Mouse (Mus musculus) liver, embryonic 13.5 days (tissue): Measurements from ENCODE around the gene Vmn1r40. TPM values are rescaled to one million over a fixed set of nuclear protein-coding genes. Genes with fewer than 3 reads are reported as not detected.

Experiments
- ATAC-seq: fragments of 200-750 bp; cut with Nextera tagmentation; 2 replicates; pipeline ENCODE4 v1.8.0; 2017; ENCODE audit warnings: low read depth, mild to moderate bottlenecking, moderate number of reproducible peaks, moderate library complexity
- DNase-seq: peaks from one replicate; pipeline ENCODE4 v3.0.0; 2022
- H3K27ac ChIP-seq: fragments of 300-500 bp; sonication (generic); 2 replicates; pipeline ENCODE4 v1.5.1; 2015; ENCODE audit warnings: moderate library complexity, mild to moderate bottlenecking, inconsistent platforms
- H3K27me3 ChIP-seq: fragments of 300-500 bp; sonication (generic); 2 replicates; pipeline ENCODE4 v1.6.1; 2015; ENCODE audit warnings: mild to moderate bottlenecking, inconsistent platforms
- H3K36me3 ChIP-seq: fragments of 300-500 bp; sonication (generic); 2 replicates; pipeline ENCODE4 v1.6.1; 2015; ENCODE audit warnings: mild to moderate bottlenecking, inconsistent platforms
- H3K4me1 ChIP-seq: fragments of 300-500 bp; sonication (generic); replicated peaks from 2 replicates; pipeline ENCODE4 v1.6.1; 2015; ENCODE audit warnings: inconsistent platforms
- H3K4me2 ChIP-seq: fragments of 300-500 bp; sonication (generic); 2 replicates; pipeline ENCODE4 v1.6.1; 2015; ENCODE audit warnings: inconsistent platforms, mild to moderate bottlenecking, moderate library complexity
- H3K4me3 ChIP-seq: fragments of 300-500 bp; sonication (generic); replicated peaks from 2 replicates; pipeline ENCODE4 v1.5.1; 2015; ENCODE audit warnings: mild to moderate bottlenecking, inconsistent platforms
- H3K9ac ChIP-seq: fragments of 300-500 bp; sonication (generic); 2 replicates; pipeline ENCODE4 v1.6.1; 2015; ENCODE audit warnings: mild to moderate bottlenecking, inconsistent platforms
- H3K9me3 ChIP-seq: fragments of 300-500 bp; sonication (generic); replicated peaks from 2 replicates; pipeline ENCODE4 v1.6.1; 2016; ENCODE audit warnings: inconsistent platforms
- WGBS: fragments of 180-500 bp; shearing (Covaris S2); methylation state at CpG from one replicate; pipeline ENCODE4 v1.1.7; 2015; ENCODE audit not compliant: insufficient replicate concordance; 5-methylcytosine and 5-hydroxymethylcytosine counted together
- polyA plus RNA-seq: library from polyadenylated mRNA; unstranded; fragments of >200 nt; fragmentation: Nextera tagmentation; extraction: Ambion mirVana; gene quantifications from 2 replicates; pipeline ENCODE4 v1.2.1, GENCODE M21; 2015

Gene Vmn1r40
- not detected in 2 replicates for polyA plus RNA-seq

- Histone ChIP-seq H3K4me1 (no peaks in the 10 kb centered on the region), H3K27ac (no peak within 1 kb of the TSS), H3K9me3 (no peaks in the 10 kb centered on the region), H3K9ac (no peak within 1 kb of the TSS), H3K36me3 (no peaks in the 10 kb centered on the region), H3K4me2 (no peak within 1 kb of the TSS), H3K4me3 (no peak within 1 kb of the TSS), H3K27me3 (no peaks in the 10 kb centered on the region)
- DNase-seq (no peak), ATAC-seq (no peak)
- WGBS: 57% methylated on average over 4 of the region's 4 CpGs
These were observed at the start of gene Vmn1r40 for GRCm38 (mm10) chr6:89707240-89707639. Gene Vmn1r40 (plus strand): TSS chr6:89707540.

DNA sequence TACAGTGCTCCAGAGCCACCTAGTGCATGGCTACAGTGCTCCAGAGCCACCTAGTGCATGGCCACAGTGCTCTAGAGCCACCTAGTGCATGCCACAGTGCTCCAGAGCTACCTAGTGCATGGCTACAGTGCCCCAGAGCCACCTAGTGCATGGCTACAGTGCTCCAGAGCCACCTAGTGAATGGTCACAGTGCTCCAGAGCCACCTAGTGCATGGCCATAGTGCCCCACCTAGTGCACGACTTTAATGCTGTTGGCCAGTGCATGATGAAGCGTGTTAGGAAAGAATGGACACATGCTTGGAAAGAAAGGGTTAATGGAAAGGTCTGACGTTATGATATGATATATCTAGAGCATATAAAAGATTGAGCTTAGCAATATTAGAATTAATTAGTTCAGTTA, 49.0 kb upstream of the Vmn1r40 start:
- no peaks in the 10 kb centered on the region for H3K4me1 ChIP-seq
- no peak overlapping the region for H3K27ac ChIP-seq
- 58% methylated on average over 3 of the region's 3 CpGs for WGBS
- no peaks in the 10 kb centered on the region for H3K9me3 ChIP-seq
- no peak overlapping the region for H3K9ac ChIP-seq
- DNase-seq: no peak
- no peak overlapping the region for H3K4me2 ChIP-seq
- no peak overlapping the region for H3K4me3 ChIP-seq
- ATAC-seq: no peak
- H3K36me3 ChIP-seq: no peaks in the 10 kb centered on the region
- no peaks in the 10 kb centered on the region for H3K27me3 ChIP-seq

- Histone ChIP-seq H3K4me2 (no peak overlapping the region), H3K27me3 (no peaks in the 10 kb centered on the region), H3K36me3 (no peaks in the 10 kb centered on the region), H3K27ac (no peak overlapping the region), H3K9me3 (no peaks in the 10 kb centered on the region), H3K4me3 (no peak overlapping the region), H3K4me1 (no peaks in the 10 kb centered on the region), H3K9ac (no peak overlapping the region)
- ATAC-seq (no peak), DNase-seq (no peak)
- 66% methylated on average over 6 of the region's 6 CpGs for WGBS
These were observed 48.4 kb upstream of the Vmn1r40 start for GRCm38 (mm10) chr6:89658931-89659330.

DNA sequence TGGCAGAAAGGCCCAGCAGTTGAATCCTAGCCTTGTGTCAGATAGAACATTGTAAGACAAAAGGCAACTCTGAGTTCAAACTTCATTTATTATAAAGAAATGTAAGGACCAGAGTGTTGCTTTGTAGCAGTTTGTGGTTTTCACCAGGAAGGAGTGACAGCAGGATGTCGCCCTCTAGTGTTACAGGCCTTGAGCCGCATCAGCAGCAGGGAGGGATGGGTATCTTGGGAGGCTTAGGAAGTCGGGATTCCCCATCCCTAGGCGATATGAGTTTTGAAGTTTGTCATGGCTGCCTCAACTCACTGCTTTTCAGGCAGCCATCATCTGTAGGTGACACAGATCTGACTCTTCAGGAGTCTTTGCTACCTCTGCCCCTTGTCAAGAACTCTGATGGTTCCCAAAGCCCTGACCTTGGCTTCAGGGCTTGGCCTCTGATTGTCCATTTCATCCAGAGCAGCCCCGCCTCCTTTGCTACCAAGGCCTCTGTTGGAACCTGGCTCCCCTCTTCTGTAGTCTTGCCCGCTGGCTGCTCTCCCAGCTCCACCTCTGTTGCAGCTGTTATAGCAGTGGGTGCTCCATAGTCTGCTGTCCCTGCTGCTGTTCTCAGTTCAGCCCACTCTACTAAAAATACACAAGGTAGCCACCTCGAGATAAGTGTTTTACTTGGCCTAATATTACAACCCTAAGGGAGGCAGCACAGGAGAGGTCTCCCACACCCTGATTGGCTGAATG, 47.5 kb upstream of the Vmn1r40 start:
- no peak overlapping the region for H3K4me2 ChIP-seq
- H3K4me3 ChIP-seq: no peak overlapping the region
- H3K27ac ChIP-seq: no peak overlapping the region
- H3K9me3 ChIP-seq: no peaks in the 10 kb centered on the region
- DNase-seq (no peak), ATAC-seq (no peak)
- WGBS: 25% methylated on average over 7 of the region's 7 CpGs
- no peaks in the 10 kb centered on the region for H3K36me3 ChIP-seq
- H3K9ac ChIP-seq: no peak overlapping the region
- no peaks in the 10 kb centered on the region for H3K4me1 ChIP-seq
- no peaks in the 10 kb centered on the region for H3K27me3 ChIP-seq

DNA sequence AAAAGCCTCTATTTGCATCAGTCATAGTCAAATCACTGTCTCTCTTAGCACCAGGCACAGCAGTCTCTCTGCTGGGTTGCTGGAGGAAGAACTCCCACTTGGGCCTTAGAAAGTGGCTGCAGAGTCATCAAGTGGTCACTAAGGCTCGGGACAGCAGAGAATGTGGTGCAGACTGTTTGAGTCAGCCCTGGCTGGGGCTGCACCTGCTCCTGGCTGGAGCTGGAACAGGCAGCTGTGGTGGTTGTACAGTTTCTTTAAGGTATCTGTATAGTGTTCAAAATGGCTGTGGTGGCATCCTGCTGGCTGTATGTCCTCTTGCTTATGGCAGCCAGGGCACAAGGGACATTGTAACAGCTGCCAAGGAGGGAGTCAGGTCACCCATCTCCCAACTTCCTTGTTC, 46.9 kb upstream of the Vmn1r40 start:
- ATAC-seq (no peak), DNase-seq (no peak)
- Histone ChIP-seq H3K9me3 (no peaks in the 10 kb centered on the region), H3K4me2 (no peak overlapping the region), H3K9ac (no peak overlapping the region), H3K4me1 (no peaks in the 10 kb centered on the region), H3K27ac (no peak overlapping the region), H3K36me3 (no peaks in the 10 kb centered on the region), H3K27me3 (no peaks in the 10 kb centered on the region), H3K4me3 (no peak overlapping the region)
- 46% methylated on average over 1 of the region's 1 CpGs for WGBS

DNA sequence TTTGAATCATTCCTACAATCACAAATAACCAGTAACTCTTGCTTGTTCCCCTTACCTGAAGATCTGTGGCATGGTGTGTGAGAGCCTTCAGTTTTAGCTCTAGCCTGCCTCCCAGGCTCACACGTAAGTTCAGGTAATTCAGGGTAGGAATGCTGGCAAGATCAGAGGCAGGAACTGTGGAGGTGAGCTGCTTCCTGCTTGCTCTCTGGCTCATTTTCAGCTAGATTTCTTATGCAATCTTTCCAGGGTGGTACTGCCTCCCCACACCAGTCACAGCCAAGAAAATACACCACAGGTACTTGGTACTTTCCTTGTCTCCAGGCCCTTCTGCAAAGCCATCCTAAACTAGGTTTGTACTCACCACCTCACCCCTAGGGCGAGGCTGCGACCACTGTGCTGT, 44.8 kb upstream of the Vmn1r40 start:
- no peaks in the 10 kb centered on the region for H3K9me3 ChIP-seq
- ATAC-seq (no peak), DNase-seq (no peak)
- no peak overlapping the region for H3K4me2 ChIP-seq
- H3K27ac ChIP-seq: no peak overlapping the region
- 81% methylated on average over 3 of the region's 3 CpGs for WGBS
- no peaks in the 10 kb centered on the region for H3K36me3 ChIP-seq
- no peaks in the 10 kb centered on the region for H3K27me3 ChIP-seq
- no peaks in the 10 kb centered on the region for H3K4me1 ChIP-seq
- no peak overlapping the region for H3K9ac ChIP-seq
- no peak overlapping the region for H3K4me3 ChIP-seq

- Histone ChIP-seq H3K27ac (no peak overlapping the region), H3K9ac (no peak overlapping the region), H3K4me2 (no peak overlapping the region), H3K36me3 (no peaks in the 10 kb centered on the region), H3K4me1 (no peaks in the 10 kb centered on the region), H3K27me3 (no peaks in the 10 kb centered on the region), H3K4me3 (no peak overlapping the region), H3K9me3 (no peaks in the 10 kb centered on the region)
- 52% methylated on average over 8 of the region's 8 CpGs for WGBS
- ATAC-seq (no peak), DNase-seq (no peak)
These were observed 42.2 kb upstream of the Vmn1r40 start for GRCm38 (mm10) chr6:89665155-89665554.

GRCm38 (mm10) chr6:89665667-89666066, 41.7 kb upstream of the Vmn1r40 start:
- WGBS: 65% methylated on average over 7 of the region's 7 CpGs
- ATAC-seq (no peak), DNase-seq (no peak)
- Histone ChIP-seq H3K36me3 (no peaks in the 10 kb centered on the region), H3K4me3 (no peak overlapping the region), H3K27me3 (no peaks in the 10 kb centered on the region), H3K4me2 (no peak overlapping the region), H3K27ac (no peak overlapping the region), H3K9me3 (no peaks in the 10 kb centered on the region), H3K9ac (no peak overlapping the region), H3K4me1 (no peaks in the 10 kb centered on the region)

GRCm38 (mm10) chr6:89666976-89667375, 40.4 kb upstream of the Vmn1r40 start:
- 65% methylated on average over 3 of the region's 3 CpGs for WGBS
- Histone ChIP-seq H3K4me2 (no peak overlapping the region), H3K4me1 (no peaks in the 10 kb centered on the region), H3K27ac (no peak overlapping the region), H3K9me3 (no peaks in the 10 kb centered on the region), H3K4me3 (no peak overlapping the region), H3K36me3 (no peaks in the 10 kb centered on the region), H3K27me3 (no peaks in the 10 kb centered on the region), H3K9ac (no peak overlapping the region)
- ATAC-seq (no peak), DNase-seq (no peak)

- Histone ChIP-seq H3K4me3 (no peak overlapping the region), H3K27ac (no peak overlapping the region), H3K27me3 (no peaks in the 10 kb centered on the region), H3K9me3 (no peaks in the 10 kb centered on the region), H3K4me2 (no peak overlapping the region), H3K9ac (no peak overlapping the region), H3K4me1 (no peaks in the 10 kb centered on the region), H3K36me3 (no peaks in the 10 kb centered on the region)
- WGBS: 69% methylated on average over 6 of the region's 6 CpGs
- DNase-seq (no peak), ATAC-seq (no peak)
These were observed 37.8 kb upstream of the Vmn1r40 start for GRCm38 (mm10) chr6:89669556-89669955.

DNA sequence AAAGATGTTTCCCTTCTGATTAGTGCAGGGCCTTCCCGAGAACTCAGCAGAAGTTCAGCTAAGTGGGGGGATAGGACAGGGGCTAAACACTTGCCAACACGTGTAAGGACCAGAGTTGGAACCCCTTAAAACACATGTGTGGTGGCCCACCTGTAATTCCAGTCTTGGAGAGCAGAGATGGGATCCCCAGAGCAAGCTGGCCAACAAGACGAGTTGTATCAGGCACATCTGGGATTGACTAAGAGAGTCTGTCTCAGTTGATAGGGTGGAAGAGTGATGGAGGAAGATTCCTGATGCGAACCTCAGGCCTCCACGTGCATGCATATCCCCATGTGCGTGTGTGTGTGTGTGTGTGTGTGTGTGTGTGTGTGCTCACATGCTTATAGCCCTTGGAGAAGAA, 35.9 kb upstream of the Vmn1r40 start:
- DNase-seq: no peak

DNA sequence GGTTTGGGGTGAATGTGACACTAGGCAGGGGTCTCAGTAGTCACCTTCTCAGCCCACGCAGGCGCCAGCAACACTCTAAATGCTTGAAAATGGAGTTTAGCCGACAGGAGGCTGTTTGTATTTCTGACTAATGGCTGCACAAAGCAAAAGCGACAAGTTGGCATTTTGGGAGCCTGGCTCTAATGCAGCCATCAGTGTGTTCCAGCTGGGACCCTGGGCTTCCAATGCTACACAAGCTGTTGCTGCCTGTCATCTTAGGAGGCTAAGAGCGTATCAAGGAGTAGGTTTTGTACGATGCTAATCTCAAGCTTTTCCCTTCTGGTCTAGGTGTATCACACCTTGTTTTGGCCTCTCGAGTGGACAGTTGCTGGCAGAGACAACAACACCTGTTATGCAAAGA, 34.7 kb upstream of the Vmn1r40 start:
- no peak overlapping the region for H3K4me2 ChIP-seq
- no peaks in the 10 kb centered on the region for H3K27me3 ChIP-seq
- no peak overlapping the region for H3K9ac ChIP-seq
- 0 out of 2 replicates have a peak, but pooled peaks cover 5% of the 10 kb centered on the region for H3K36me3 ChIP-seq
- H3K4me1 ChIP-seq: no peaks in the 10 kb centered on the region
- no peak for ATAC-seq
- H3K9me3 ChIP-seq: no peaks in the 10 kb centered on the region
- no peak overlapping the region for H3K4me3 ChIP-seq
- no peak for DNase-seq
- H3K27ac ChIP-seq: no peak overlapping the region
- WGBS: 73% methylated on average over 7 of the region's 7 CpGs

More for the DNA sequence above, 35.9 kb upstream of the Vmn1r40 start:
- Histone ChIP-seq H3K27me3 (no peaks in the 10 kb centered on the region), H3K27ac (no peak overlapping the region), H3K9ac (no peak overlapping the region), H3K9me3 (no peaks in the 10 kb centered on the region), H3K4me1 (no peaks in the 10 kb centered on the region), H3K4me2 (no peak overlapping the region), H3K4me3 (no peak overlapping the region), H3K36me3 (0 out of 2 replicates have a peak, but pooled peaks cover 5% of the 10 kb centered on the region)
- ATAC-seq: no peak
- WGBS: 61% methylated on average over 6 of the region's 6 CpGs
